Mouse (Mus musculus): ENCODE measurements at regions not wholly inside any gene's neighbourhood (a gene's known extent, or its start where the extent isn't known, plus 50 kb on each side); places are given as distances from the start of the nearest gene placed in this dataset.

- TF ChIP-seq CTCF (IDR thresholded peaks at IDR 0.05; ENCODE audit: borderline replicate concordance, control insufficient read depth, extremely low read depth, insufficient read depth, low read length, poor library complexity) (no peak), POLR2A (IDR thresholded peaks at IDR 0.05; ENCODE audit: control insufficient read depth, extremely low read depth, insufficient read depth, low read length, poor library complexity) (no peak)
Measured at GRCm38 (mm10) chr17:45850174-45850573, 116.5 kb upstream of the 1600014C23Rik start.
